Mouse (Mus musculus): ENCODE measurements around the gene Slamf7.
"Not testable (repeated sequence)": the region's sequence is repeated elsewhere in the genome, so short reads cannot be mapped to it uniquely, and the experiment has no call there.

Slamf7 gene

DNA sequence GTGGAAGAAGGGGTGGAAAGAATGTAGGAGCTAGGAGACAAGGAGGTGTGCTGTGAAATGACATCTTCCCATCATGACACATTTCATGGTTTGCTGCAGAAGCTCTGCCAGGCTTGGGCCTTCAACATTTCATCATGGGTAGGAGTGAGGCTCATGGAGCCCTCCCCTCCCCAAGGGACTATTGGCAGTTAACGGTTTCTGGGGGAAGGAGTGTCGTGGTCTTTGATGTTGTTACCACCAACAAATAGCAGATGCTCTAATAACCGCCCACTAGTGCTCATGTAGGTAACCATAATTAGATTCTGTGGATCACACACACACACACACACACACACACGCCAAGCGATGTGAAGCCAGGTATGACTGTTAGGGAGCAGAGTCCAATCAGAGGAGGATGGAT is at the start of gene Slamf7:
Gene Slamf7 (minus strand): TSS at position 302 of the 400 bp plus-strand sequence.
- no peak for DNase-seq

GRCm38 (mm10) chr1:171698983-171699382 is 46.1 kb upstream of the Slamf7 start:
- no peak for DNase-seq

DNA sequence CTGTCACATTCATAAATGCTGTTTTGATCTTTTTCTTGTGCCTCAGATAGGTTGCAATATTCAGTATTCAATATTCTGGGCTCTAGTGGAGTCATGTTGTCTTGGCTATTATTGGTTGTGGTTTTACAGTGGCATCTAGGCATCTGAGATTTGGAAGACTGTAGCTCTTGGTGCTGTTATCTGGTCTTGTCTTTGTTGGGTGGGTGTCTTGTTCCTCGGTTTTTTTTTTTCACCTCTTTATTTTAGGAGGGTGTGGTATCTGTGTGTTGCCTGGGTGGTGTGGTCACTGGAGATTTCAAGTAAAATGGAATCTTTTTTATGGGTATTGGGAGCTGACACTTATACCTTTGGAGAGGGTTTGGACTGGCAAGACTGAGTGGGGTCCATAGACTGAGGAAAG is 41.1 kb upstream of the Slamf7 start:
- no peak for DNase-seq

GRCm38 (mm10) chr1:171687320-171687719 is 34.5 kb upstream of the Slamf7 start:
- DNase-seq, result no peak

DNA sequence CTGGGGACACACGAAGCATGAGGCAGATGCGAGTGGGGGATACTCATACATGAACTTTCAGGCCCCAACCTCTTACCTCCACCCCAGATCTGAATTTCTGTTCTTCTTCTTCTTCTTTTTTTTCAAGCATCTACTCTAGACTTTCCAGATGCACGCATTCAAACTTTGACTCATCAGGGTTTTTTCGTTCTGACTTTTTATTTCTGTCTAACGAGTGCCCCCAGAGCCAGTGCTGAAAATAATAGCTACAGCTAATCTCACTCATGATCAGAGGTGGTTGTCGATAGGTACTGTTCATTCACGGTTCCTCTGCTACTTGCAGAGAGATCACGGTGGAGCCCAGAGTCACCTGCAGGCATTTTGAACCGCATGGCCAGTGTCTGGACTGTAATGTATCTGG is 32.1 kb upstream of the Slamf7 start:
- no peak for DNase-seq

DNA sequence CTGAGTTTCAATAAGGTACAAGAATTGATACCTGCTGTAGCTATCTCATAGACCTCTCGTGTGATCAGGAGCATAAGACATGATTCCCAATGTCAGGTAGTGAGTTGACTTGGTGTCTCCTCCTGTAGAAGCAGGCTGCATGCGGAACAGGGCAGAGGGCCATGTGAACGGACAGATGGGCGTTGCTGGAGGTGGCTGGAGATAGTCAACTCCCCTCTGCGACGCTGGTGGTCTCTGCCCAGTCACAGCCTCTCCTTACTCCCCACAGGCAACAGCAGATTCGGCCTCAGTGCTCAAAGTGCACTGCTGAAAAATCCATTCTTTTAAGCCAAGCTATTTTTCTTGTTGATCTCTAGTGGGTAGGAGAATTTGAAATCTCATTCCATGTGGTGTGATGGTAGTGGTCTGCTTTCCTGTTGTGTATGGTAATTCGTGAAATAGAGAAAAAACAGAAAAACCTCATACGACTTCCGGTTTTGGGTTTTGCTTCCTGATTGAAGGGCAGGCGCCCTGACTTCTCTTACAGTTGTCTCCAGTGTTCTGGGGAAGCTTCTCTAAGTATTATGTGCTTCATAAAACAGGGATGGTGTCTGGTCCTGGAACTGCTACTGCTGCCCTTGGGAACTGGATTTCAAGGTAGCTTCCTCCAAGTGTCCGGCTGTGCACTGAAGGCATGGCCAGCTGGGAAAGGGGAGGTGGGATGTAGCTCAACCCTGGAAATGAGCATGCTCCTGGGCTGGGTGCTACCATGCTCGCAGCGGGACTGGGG is 28.9 kb upstream of the Slamf7 start, which contains the start of gene Cd48:
Gene Cd48 (plus strand): TSS at position 479 of the 769 bp plus-strand sequence.
- no peak for DNase-seq

GRCm38 (mm10) chr1:171681009-171681408 is 28.2 kb upstream of the Slamf7 start:
- DNase-seq, result no peak

- DNase-seq, result no peak
Observed at GRCm38 (mm10) chr1:171677721-171678120, 24.9 kb upstream of the Slamf7 start.

DNA sequence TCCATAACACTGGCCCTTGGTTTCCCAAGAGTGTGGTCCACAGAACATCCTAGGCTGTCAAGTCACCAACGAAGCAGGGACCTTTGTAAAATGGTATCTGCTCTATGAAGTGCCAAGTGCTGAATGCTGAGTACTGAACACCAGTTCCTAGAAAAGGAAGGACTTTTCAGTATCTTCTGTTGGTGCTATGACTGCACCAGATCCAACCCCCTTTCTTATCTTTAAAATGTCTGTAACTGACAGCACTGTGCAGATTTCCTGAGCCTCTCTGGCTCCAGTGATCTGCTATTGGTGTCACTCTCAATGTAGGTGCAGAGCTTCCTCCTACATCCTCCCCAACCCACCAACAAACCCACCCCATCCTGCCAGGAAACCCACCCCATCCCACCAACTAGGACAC is 21.6 kb upstream of the Slamf7 start:
- DNase-seq, result no peak

DNA sequence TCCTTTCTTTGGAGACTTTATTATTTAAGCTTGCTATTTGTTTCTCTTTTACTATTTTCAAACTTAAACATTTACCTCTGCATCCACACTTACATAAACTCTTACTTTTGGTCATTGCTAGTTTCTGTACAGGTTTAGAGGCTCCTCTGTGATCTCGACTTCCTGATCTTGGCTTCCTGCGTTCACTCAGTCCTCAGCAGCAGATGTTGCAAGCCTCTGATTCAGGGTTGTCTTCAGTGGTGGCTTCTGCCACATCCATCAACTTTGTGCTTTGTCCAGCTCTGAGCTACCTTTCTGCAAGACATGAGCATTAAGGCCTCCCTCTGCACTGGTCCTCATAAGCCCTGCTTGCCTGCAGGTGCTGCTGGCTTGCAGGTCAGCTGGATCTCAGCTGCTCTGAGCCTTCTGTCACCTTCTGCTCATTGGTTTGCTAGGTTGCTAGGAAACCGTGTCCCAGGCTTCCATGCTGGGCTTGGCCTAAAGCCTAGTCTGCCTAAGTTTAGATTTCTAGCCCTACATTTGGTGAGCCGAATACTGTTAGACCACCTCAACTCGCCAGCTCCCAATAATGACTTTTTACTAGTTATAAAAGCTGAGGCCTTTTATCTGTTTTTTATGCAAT is 20.1 kb upstream of the Slamf7 start:
- DNase-seq, result no peak

GRCm38 (mm10) chr1:171672451-171672850 is 19.6 kb upstream of the Slamf7 start:
- DNase-seq, result not testable (repeated sequence)

- no peak for DNase-seq
Observed at GRCm38 (mm10) chr1:171667160-171667559, 14.3 kb upstream of the Slamf7 start.

DNA sequence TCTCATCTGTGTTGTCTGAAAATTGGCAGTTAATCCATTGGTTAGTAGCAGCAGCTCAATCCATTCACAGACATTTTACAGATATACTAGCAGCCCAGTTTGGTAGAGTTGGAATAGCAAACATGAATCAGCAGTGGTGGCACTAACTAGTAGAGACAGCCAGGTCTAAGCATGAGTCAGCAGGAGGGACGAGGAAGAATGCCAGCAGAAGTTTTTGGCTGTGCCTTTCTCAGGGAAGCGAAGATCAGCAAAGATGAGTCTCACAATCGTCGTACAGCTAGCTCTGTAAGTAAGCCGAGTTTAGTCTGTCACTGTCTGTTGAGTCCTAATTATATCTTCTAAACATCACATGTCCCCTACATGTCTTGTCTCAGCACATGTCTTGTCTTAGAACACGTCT is 13.5 kb upstream of the Slamf7 start:
- DNase-seq, result no peak

DNA sequence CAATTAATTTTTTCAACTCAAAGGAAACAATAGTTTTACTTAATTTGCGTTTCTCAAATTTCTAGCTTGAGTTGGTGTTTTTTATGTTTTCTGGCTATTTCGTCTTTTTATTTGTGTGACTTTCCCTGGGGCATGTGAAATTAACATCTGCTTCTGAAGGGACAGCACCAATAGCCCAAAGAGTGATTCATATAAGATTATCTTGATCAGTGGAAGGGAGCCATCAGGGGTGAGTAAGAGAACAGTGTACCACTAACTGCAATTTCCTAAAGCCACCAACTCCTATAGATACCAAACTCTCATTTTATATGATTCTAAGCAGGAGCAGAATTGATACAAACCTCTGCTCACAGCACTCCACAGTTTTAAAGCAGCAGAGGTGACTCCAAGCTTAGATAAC is 10.9 kb upstream of the Slamf7 start:
- DNase-seq, result no peak

GRCm38 (mm10) chr1:171661482-171661881 is 8.6 kb upstream of the Slamf7 start:
- no peak for DNase-seq

GRCm38 (mm10) chr1:171660423-171660822 is 7.6 kb upstream of the Slamf7 start:
- no peak for DNase-seq

DNA sequence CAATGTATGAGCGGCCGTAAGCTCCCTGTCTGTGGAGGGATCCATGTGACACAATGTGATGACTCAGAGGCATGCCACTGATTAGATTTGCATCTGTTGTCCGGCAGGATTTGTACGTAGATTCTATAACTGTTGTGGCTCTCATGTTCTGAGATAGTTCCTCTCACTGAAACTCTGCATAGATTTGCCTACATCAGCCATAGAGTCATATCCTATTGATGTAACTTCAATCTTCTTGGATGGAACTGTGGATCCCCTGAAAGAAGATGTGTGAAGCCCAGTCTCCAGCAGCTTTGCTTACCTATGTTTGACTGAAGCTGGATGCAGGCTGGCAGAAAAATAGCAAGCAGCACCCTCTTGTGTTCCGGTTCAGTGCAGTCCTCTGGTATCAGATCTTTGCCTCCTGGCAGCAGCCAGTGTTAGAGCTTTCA is 5.7 kb upstream of the Slamf7 start:
- DNase-seq, result no peak

DNA sequence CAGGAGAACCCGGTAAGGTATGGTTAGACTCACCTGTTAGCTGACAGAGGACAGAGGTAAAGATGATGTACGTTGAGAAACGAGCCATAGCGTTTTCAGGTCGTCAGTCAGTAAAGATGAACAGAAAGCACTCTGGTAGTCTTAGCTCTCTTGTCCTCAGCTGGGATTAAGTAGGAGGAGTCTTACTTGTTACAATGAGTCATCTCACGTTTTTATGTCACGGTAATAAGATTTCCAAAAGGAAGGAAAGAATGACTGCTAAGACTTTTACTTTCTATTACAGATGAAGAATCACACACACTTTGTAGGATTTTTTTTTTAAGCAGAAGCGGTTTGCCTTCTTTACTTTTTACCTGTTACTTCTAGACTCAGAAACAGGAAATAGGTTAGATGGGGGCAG is 4.0 kb downstream of the Slamf7 start:
- no peak for DNase-seq

DNA sequence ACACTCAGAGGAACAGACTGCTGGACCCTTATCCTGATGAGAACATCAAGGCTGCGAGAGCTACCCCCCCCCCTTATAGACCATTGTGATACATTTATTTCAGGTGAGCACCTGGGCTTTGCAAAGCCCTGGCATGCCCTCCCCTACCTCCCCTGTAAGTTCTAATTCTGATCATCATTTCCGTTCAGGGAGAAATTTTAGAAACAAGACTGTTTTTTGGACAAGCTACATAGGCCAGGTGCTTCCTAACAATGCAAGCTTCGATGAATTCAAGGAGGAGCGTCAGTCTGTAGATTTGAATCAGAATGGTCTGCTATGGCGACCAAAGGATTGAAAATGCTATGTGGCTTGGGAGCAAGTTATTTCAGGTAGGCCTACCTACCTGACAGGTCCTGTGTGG is 5.1 kb downstream of the Slamf7 start:
- DNase-seq, result no peak

DNA sequence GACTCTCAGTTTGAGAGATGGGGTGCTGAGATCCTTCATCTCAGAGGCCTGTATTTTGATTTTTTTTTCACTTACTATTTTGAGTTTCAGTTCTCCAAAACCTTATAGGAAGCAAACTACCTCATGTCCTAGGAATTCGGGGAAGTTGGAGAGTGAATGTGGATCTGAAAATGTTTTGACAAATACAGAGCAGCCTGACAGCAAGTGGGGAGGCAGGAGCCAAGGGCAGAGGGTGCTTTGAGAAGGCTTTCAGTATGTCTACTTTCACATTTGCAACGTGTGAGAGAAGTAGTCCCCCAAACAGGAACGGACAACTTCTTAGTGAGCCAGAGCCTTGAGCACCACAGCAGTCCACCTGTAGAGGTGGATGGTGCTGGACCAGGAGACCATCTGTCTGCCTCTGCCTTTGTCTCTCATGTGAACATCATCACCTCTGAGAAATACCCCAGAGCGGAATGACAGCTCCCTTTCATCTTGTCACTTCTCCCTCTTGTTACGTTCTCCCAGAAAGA is 6.3 kb downstream of the Slamf7 start:
- DNase-seq, result no peak

DNA sequence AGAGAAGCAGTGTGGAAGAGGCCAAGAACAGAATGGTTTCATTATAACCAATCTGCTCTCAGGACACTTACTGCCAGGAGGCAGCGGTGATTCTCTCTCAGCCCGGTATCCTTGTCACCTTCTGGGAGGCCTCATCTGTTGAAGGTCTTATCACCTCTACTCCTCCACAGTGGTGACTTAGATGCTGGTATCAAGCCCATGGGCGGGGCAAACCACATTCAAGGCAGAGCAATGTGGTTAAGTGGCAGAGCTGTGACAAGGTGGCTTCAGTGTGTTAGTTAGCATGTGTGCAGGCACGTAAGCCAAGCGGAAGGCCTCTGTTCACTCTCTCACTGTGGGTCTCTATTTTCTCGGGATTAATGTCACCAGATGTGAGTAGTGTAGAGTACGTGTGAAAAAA is 9.2 kb downstream of the Slamf7 start:
- DNase-seq, result no peak

DNA sequence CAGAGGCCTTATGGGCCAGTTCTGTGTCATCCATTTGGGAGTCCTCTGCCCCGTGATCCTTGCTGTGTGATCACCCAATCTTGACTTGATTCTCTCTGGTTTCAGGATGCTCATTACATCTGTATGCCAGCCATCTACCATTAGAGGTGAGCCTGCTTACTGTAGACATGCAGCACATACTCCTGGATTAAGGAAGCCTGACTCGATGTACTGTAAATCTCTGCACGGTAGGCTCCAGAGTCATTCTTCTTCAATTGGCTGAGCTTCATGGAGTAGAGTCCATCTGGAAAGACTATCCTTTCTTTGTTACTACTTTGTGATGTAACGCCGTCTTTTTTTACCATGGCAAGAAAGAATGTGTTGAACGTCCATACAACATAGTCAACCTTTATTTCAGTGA is 12.0 kb downstream of the Slamf7 start:
- DNase-seq, result no peak

GRCm38 (mm10) chr1:171638686-171639085 is 14.1 kb downstream of the Slamf7 start:
- no peak for DNase-seq

DNA sequence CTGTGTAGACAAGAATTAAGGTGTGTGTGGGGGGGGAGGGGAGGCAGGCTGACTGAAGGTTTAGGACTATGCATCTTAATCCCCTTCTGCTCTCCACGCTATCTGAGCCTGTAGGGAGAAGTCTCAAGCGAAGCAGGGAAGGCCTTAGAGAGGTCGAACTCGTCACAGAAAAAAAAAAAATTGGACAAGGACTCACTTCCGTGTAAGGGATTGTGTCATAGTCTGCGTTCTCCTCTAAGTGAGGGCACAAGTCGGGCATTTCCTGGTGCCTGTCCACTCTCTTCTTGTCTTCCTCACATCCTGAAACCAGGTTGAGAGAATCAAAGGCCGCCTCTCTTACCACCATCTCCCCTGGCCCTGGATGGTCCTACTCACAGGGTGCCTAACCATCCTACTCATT is 15.7 kb downstream of the Slamf7 start:
- DNase-seq, result no peak
